ENCODE assay signal across 8 mouse cellular contexts in the genomic region with DNA sequence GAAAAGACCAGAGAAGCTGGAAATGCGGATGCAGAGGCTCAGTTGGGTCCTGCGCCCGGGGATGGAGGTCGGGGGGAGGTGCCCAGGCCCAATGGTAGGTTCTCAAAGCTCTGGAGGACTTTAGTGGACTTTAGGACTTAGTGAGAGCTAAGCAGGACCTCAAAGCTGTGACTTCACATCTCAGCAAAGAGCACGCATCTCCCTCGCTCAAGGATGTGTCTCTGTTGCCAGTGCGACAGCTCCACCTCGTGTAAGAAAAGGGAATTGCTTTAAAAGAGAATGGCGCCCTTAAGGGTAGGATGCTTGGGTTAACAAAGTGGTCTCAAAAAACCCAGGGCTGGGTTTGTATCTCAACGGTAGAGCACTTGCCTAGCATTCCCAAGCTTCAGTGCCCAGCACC. TPM values are rescaled to one million over a fixed set of nuclear protein-coding genes. Genes with fewer than 3 reads are reported as not detected.
DNase-seq lines count a peak whose midpoint lies in the region; ATAC-seq and TF ChIP-seq lines count a peak whose summit lies in the region.

No protein-coding gene starts in this region.

- H3K27ac ChIP-seq in testis, adult 2 months (ENCODE audit: control insufficient read depth, insufficient read depth, low read depth, low read length): no peak overlapping the region
- H3K27ac ChIP-seq in embryonic facial prominence, embryonic 11.5 days (replicated peaks; ENCODE audit: low read depth, low read length): no peak overlapping the region
- no peak overlapping the region for H3K27ac ChIP-seq in hindbrain, embryonic 13.5 days
- H3K27ac ChIP-seq in midbrain, embryonic 16.5 days (ENCODE audit: low read length): no peak overlapping the region

- no peak overlapping the region for H3K4me2 ChIP-seq in embryonic facial prominence, embryonic 11.5 days (ENCODE audit: low read depth, low read length)
- H3K4me2 ChIP-seq in hindbrain, embryonic 13.5 days: no peak overlapping the region
- H3K4me2 ChIP-seq in midbrain, embryonic 16.5 days (ENCODE audit: low read length): no peak overlapping the region

- TF ChIP-seq CTCF in testis, adult 2 months (IDR thresholded peaks at IDR 0.05; ENCODE audit: control insufficient read depth, insufficient read depth, insufficient replicate concordance, low read depth, low read length): peak; percentile 79; the same call in 1 of the 2 replicates

- no peak overlapping the region for H3K4me3 ChIP-seq in testis, adult 2 months (ENCODE audit: control insufficient read depth, low read depth, low read length)
- no peak overlapping the region for H3K4me3 ChIP-seq in embryonic facial prominence, embryonic 11.5 days (ENCODE audit: low read depth, low read length)
- no peak overlapping the region for H3K4me3 ChIP-seq in hindbrain, embryonic 13.5 days
- no peak overlapping the region for H3K4me3 ChIP-seq in midbrain, embryonic 16.5 days (ENCODE audit: low read depth, low read length)

- H3K36me3 ChIP-seq in testis, adult 2 months (ENCODE audit: control insufficient read depth, insufficient read depth, low read length): no peaks in the 10 kb centered on the region
- no peaks in the 10 kb centered on the region for H3K36me3 ChIP-seq in embryonic facial prominence, embryonic 11.5 days (replicated peaks; ENCODE audit: control insufficient read depth, insufficient read depth, low read depth, low read length)
- H3K36me3 ChIP-seq in hindbrain, embryonic 13.5 days: no peaks in the 10 kb centered on the region
- no peaks in the 10 kb centered on the region for H3K36me3 ChIP-seq in midbrain, embryonic 16.5 days (ENCODE audit: control insufficient read depth, insufficient read depth, low read length)

- peaks cover 9% of the 10 kb centered on the region for H3K4me1 ChIP-seq in testis, adult 2 months (ENCODE audit: control insufficient read depth, insufficient read depth, low read length)
- H3K4me1 ChIP-seq in embryonic facial prominence, embryonic 11.5 days (ENCODE audit: control insufficient read depth, insufficient read depth, low read length): no peaks in the 10 kb centered on the region
- H3K4me1 ChIP-seq in hindbrain, embryonic 13.5 days (replicated peaks): no peaks in the 10 kb centered on the region
- no peaks in the 10 kb centered on the region for H3K4me1 ChIP-seq in midbrain, embryonic 16.5 days (ENCODE audit: control insufficient read depth, insufficient read depth, low read length)

- WGBS in embryonic facial prominence, embryonic 11.5 days: 17% methylated on average over 10 of the region's 10 CpGs
- 17% methylated on average over 10 of the region's 10 CpGs for WGBS in hindbrain, embryonic 13.5 days
- WGBS in midbrain, embryonic 16.5 days: 18% methylated on average over 10 of the region's 10 CpGs

- TF ChIP-seq POLR2A in testis, adult 2 months (IDR thresholded peaks at IDR 0.05; ENCODE audit: control insufficient read depth, low read depth, low read length): no peak

- no peak for DNase-seq in testis, postnatal 10 days (ENCODE audit: low spot score)
- peak; percentile 21 to 42 for DNase-seq in adrenal gland, postnatal 36 days
- peak; percentile 88 for DNase-seq in embryonic facial prominence, embryonic 11.5 days (ENCODE audit: low spot score)
- DNase-seq in left cerebral cortex, postnatal 14 days (ENCODE audit: low spot score in 2 of 2): peak; percentile 64 to 66
- DNase-seq in urinary bladder, adult 2 months (ENCODE audit: low spot score): no peak

- H3K27me3 ChIP-seq in testis, adult 2 months (ENCODE audit: control insufficient read depth, insufficient read depth, low read length): no peaks in the 10 kb centered on the region
- no peaks in the 10 kb centered on the region for H3K27me3 ChIP-seq in embryonic facial prominence, embryonic 11.5 days (ENCODE audit: control insufficient read depth, insufficient read depth, low read length)
- H3K27me3 ChIP-seq in hindbrain, embryonic 13.5 days: peaks cover 6% of the 10 kb centered on the region; the same call in 1 of the 2 replicates
- H3K27me3 ChIP-seq in midbrain, embryonic 16.5 days (ENCODE audit: control insufficient read depth, insufficient read depth, low read depth, low read length): no peaks in the 10 kb centered on the region

- intact Hi-C loops in left cerebral cortex, postnatal 14 days (cut with DNase I): loop anchor here (2.0 to 10.0 kb wide), 2 partner anchors 161 to 693 kb away; a partner anchor contains a TSS

- no peak overlapping the region for H3K9ac ChIP-seq in embryonic facial prominence, embryonic 11.5 days (replicated peaks; ENCODE audit: low read length)
- no peak overlapping the region for H3K9ac ChIP-seq in hindbrain, embryonic 13.5 days
- no peak overlapping the region for H3K9ac ChIP-seq in midbrain, embryonic 16.5 days (ENCODE audit: low read depth, low read length)

- ATAC-seq in embryonic facial prominence, embryonic 11.5 days (replicated peaks; ENCODE audit: insufficient number of reproducible peaks, low FRiP score, low TSS enrichment, low read depth): no peak
- ATAC-seq in hindbrain, embryonic 13.5 days (ENCODE audit: low FRiP score): peak; percentile 60
- ATAC-seq in midbrain, embryonic 16.5 days: peak; percentile 75

- no peaks in the 10 kb centered on the region for H3K9me3 ChIP-seq in embryonic facial prominence, embryonic 11.5 days (replicated peaks; ENCODE audit: control insufficient read depth, low read length)
- no peaks in the 10 kb centered on the region for H3K9me3 ChIP-seq in hindbrain, embryonic 13.5 days
- H3K9me3 ChIP-seq in midbrain, embryonic 16.5 days (replicated peaks; ENCODE audit: control insufficient read depth, low read length, poor library complexity, severe bottlenecking): no peaks in the 10 kb centered on the region

RNA-seq across cellular contexts. Expression of a gene that starts 42.1 kb away (rescaled TPM):
- 1.4 TPM in 2 replicates for polyA plus RNA-seq in testis, adult 2 months (2012; rRNA removed)
- total RNA-seq in adrenal gland, postnatal 36 days (2021): under 1 TPM; 0.17 to 0.30 TPM
- polyA plus RNA-seq in embryonic facial prominence, embryonic 11.5 days (2014; fragmentation: Nextera tagmentation; extraction: Ambion mirVana): 0.17 and 0.27 TPM in 2 replicates
- 3.5 and 3.6 TPM in 2 replicates for polyA plus RNA-seq in hindbrain, embryonic 13.5 days (2015; fragmentation: Nextera tagmentation; extraction: Ambion mirVana)
- total RNA-seq in left cerebral cortex, postnatal 14 days (2021): 10 to 100 TPM; 44.9 to 47.4 TPM
- polyA plus RNA-seq in midbrain, embryonic 16.5 days (2015; fragmentation: Nextera tagmentation; extraction: Ambion mirVana): 6.2 and 8.1 TPM in 2 replicates
- polyA plus RNA-seq in urinary bladder, adult 2 months (2012; rRNA removed): 0.07 and 0.16 TPM in 2 replicates

Comparison
In these comparisons a context has a peak if more than half of its experiments do, and no peak if none do; other contexts are left out.
1. DNase-seq: peak in adrenal gland, postnatal 36 days (2 of 2), embryonic facial prominence, embryonic 11.5 days (single experiment) and left cerebral cortex, postnatal 14 days (2 of 2); none in testis, postnatal 10 days (single experiment) and urinary bladder, adult 2 months (single experiment).